Mouse (Mus musculus) kidney, adult 2 months (tissue): ENCODE measurements around the gene Kcnk1.

Experiments
- CTCF ChIP-seq: fragments of 200-500 bp; conservative IDR thresholded peaks from 2 replicates; pipeline ENCODE4 v1.5.1; 2011; ENCODE audit warnings: low read depth, mild to moderate bottlenecking, control low read depth, low read length, moderate library complexity, mixed read lengths; ENCODE audit not compliant: insufficient read depth, insufficient read length
- POLR2A ChIP-seq: fragments of 200-500 bp; IDR thresholded peaks from one replicate; pipeline ENCODE4 v1.6.1; 2011; ENCODE audit warnings: low read depth, low read length, control low read depth

- TF ChIP-seq POLR2A (no peak), CTCF (no peak)
Measured at GRCm38 (mm10) chr8:125956796-125957195, 38.2 kb upstream of the Kcnk1 start.
